Mouse (Mus musculus): ENCODE data around the gene Lyl1. TPM values are rescaled to one million over a fixed set of nuclear protein-coding genes. Genes with fewer than 3 reads are reported as not detected.
A peak's percentile ranks its signal among the peaks of the same experiment; 100 is the strongest.

The Lyl1 gene
- polyA plus RNA-seq, 1 experiment from 2014 or later = 4.9 TPM

DNA sequence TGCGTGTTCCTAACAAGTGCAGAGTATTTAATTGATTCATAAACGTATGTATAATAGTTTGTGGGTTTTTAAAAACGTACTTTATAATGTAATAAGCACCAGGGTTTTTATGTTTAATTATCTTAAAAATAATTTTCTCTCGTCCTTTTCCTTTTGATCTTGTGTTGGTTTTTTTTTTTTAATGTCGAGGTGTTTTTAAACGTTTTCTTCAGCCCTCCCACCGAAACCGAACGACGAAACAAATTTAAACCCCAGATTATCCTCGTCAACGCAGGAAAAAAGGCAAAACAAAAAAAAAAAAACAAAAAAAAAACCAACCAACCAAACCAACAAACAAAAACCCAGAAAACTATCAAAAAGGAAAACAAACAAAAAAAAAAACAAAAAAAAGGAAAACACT is 4.7 kb downstream of the Lyl1 start:
- no peak overlapping the region for H3K9ac ChIP-seq
- no peak overlapping the region for H3K27ac ChIP-seq
- no peaks in the 10 kb centered on the region for H3K9me3 ChIP-seq
- peaks cover 7% of the 10 kb centered on the region; the same call in 1 of the 2 replicates for H3K36me3 ChIP-seq
- no peak overlapping the region for H3K4me3 ChIP-seq
- peak overlapping the region; percentile 33; the same call in 1 of the 2 replicates for H3K4me2 ChIP-seq (replicated peaks)
- 1% methylated on average over 12 of the region's 12 CpGs for WGBS
- H3K27me3 ChIP-seq = peaks cover 76% of the 10 kb centered on the region
- ATAC-seq (ENCODE audit: insufficient number of reproducible peaks, insufficient read depth, low FRiP score, low TSS enrichment) = no peak
- peaks cover 58% of the 10 kb centered on the region for H3K4me1 ChIP-seq

DNA sequence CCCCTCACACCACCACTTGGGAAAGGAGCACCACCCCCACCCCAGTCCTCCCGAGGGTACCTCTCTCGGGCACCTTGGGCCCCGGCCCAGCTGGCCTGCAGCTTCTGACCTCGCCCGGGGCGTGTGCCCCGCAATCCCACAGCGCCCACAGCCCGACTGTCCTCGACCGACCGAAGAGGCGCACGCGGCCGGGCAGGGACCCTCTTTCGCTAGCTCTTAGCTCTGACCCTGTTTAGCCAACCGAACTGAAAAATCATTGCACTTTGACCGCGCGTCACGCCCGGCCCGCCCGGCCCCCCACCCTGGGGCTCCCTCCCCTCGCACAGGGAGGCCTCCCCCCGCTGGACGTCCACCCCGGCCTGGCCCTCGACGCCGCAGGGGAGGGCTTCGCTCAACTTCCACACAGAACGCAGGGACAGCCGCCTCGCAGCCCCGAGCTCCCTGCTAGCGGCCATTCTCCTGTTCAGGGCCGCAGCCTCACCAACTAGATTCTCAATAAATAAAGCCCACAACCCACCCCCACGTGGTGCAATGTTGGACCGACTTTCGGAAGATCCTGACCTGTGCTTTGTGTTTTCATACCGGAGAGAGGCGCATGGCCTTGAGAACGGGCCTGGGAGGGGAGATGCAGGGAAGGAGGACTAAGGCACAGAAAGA is 5.5 kb downstream of the Lyl1 start:
- ATAC-seq (ENCODE audit: insufficient number of reproducible peaks, insufficient read depth, low FRiP score, low TSS enrichment) = no peak
- peak overlapping the region; percentile 44; the same call in 1 of the 2 replicates for H3K9ac ChIP-seq
- peak overlapping the region; percentile 30 for H3K4me2 ChIP-seq (replicated peaks)
- peaks cover 7% of the 10 kb centered on the region; the same call in 1 of the 2 replicates for H3K36me3 ChIP-seq
- H3K27me3 ChIP-seq = peaks cover 68% of the 10 kb centered on the region
- peak overlapping the region; percentile 21 for H3K4me3 ChIP-seq
- peaks cover 61% of the 10 kb centered on the region for H3K4me1 ChIP-seq
- 1% methylated on average over 45 of the region's 45 CpGs for WGBS
- H3K27ac ChIP-seq = no peak overlapping the region
- H3K9me3 ChIP-seq = no peaks in the 10 kb centered on the region

DNA sequence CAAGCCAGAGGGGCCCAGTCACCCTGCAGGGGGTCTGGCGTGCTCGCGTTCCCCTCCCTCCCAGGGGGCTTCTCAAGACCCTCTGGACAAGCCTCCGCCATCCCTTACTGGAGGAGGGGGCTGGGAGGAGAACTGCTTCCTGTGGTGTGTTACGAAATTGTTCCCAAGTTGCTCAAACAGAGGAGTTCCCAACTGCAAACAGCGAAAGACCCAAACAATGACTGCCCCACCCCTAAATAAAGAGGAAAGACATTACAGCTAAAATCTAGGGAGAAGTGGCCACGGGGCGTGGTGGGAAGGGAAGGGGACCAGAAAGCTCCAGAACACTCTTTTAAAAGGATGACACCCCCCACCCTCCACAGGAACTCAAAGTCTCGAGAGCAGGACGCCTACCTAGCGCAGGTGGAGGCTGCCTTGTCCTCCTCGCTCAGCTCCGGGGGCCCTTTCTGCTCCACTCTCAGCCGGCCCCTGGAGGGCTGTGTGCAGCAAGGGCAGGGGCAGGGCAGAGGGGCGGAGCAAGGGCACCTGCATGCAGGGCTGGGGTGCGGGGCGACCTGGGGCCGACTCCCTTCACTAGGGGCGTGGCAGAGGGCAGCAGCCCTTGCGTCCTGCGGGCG is 6.1 kb downstream of the Lyl1 start:
- peaks cover 62% of the 10 kb centered on the region for H3K27me3 ChIP-seq
- no peak overlapping the region for H3K27ac ChIP-seq
- no peaks in the 10 kb centered on the region for H3K9me3 ChIP-seq
- peak overlapping the region; percentile 49 for H3K9ac ChIP-seq
- peaks cover 65% of the 10 kb centered on the region for H3K4me1 ChIP-seq
- peaks cover 7% of the 10 kb centered on the region; the same call in 1 of the 2 replicates for H3K36me3 ChIP-seq
- ATAC-seq (ENCODE audit: insufficient number of reproducible peaks, insufficient read depth, low FRiP score, low TSS enrichment) = no peak
- peak overlapping the region; percentile 21 for H3K4me3 ChIP-seq
- H3K4me2 ChIP-seq (replicated peaks) = peak overlapping the region; percentile 30
- 7% methylated on average over 22 of the region's 22 CpGs for WGBS

DNA sequence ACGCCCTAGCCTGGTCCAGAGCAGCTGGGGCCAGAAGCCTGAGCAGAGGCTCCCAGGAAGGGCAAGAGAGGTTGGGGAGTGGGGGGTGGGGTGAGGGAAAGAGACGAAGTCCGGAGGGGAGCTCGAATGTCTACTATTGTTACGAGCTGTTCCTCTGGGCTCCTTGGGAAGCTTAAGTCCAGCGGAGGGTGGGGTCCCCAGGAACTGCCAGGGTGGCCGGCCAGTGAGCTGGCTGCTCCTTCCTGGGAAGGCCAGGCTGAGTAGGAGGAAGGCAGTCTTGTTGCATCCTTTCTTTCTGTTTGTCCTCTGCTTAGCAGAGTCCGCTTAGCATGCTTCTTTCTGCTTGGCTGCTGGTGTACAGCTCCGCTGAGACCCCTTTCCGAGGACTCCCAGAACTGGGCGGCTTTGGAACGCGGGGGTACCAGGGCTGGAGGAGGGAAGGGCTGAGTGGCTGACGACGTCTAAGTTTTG is 6.8 kb downstream of the Lyl1 start:
- WGBS = 7% methylated on average over 15 of the region's 15 CpGs
- Histone ChIP-seq H3K27ac (no peak overlapping the region), H3K9ac (peak overlapping the region; percentile 49; the same call in 1 of the 2 replicates), H3K27me3 (peaks cover 55% of the 10 kb centered on the region), H3K4me3 (no peak overlapping the region), H3K4me2 (replicated peaks) (peak overlapping the region; percentile 30), H3K9me3 (no peaks in the 10 kb centered on the region), H3K36me3 (peaks cover 7% of the 10 kb centered on the region; the same call in 1 of the 2 replicates), H3K4me1 (peaks cover 72% of the 10 kb centered on the region)
- no peak for ATAC-seq (ENCODE audit: insufficient number of reproducible peaks, insufficient read depth, low FRiP score, low TSS enrichment)

DNA sequence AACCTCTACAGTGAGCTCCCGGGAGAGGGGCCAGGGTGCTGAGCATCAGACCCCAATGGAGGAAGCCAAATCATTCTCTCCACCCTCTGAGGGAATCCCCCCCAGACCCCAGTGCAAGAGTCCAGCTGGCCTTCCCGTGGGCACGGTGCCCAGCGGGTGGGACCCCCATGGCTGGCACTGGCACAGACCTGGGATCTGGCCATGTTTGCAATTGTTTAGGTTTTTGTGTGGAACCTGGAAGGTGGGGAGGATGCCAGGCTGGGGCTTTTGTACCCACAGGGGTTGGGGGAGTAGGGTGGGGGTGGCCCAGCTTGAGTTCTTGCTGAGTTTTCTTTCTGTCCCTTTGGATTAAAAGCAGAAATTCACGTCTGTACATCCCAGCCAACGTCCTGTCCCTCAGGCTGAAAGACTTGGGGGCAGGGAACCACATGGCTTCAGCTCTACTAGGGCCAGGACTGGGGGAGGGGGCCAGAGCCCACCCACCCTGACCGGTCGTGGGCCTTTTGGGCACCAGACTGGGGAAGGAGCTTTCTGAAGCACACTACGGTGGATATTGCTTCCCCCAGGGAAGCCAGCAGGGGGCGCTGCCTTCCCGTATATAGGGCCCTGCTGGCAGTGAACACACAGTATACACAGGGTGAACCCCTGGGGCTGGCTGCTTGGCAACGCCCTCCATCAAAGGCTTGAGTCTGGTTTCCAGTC is 7.7 kb downstream of the Lyl1 start:
- Histone ChIP-seq H3K4me3 (no peak overlapping the region), H3K9me3 (no peaks in the 10 kb centered on the region), H3K4me1 (peaks cover 80% of the 10 kb centered on the region), H3K36me3 (peaks cover 8% of the 10 kb centered on the region), H3K9ac (peak overlapping the region; percentile 30; the same call in 1 of the 2 replicates), H3K4me2 (replicated peaks) (0 out of 2 replicates have a peak overlapping the region, but pooled peaks have one; percentile 9), H3K27ac (0 out of 2 replicates have a peak overlapping the region, but pooled peaks have one; percentile 51), H3K27me3 (peaks cover 48% of the 10 kb centered on the region)
- WGBS = 11% methylated on average over 12 of the region's 12 CpGs
- ATAC-seq (ENCODE audit: insufficient number of reproducible peaks, insufficient read depth, low FRiP score, low TSS enrichment) = peak; percentile 47

DNA sequence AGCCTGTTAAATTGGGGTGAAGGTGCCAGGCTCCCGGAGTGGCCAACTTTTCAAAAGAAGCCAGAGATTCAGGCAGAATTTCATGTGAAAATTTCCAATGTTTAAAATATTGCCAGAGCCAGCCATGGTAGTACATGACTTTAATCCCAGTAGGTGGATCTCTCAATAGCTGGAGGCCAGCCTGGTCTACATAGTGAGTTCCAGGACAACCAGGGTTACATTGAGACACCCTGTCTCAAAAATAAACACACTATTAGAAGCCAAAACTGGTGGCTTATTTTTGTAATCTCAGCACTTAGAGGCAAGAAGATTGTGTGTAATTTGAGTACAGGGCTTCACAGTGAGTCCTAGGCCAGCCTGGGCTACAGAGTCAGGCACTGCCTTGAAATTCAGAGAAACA is 8.7 kb downstream of the Lyl1 start:
- Histone ChIP-seq H3K4me2 (replicated peaks) (no peak overlapping the region), H3K9ac (no peak overlapping the region), H3K9me3 (no peaks in the 10 kb centered on the region), H3K27ac (peak overlapping the region; percentile 51; the same call in 1 of the 2 replicates), H3K27me3 (peaks cover 48% of the 10 kb centered on the region), H3K4me1 (peaks cover 80% of the 10 kb centered on the region), H3K36me3 (peaks cover 11% of the 10 kb centered on the region), H3K4me3 (no peak overlapping the region)
- 100% methylated on average over 1 of the region's 1 CpGs for WGBS
- no peak for ATAC-seq (ENCODE audit: insufficient number of reproducible peaks, insufficient read depth, low FRiP score, low TSS enrichment)

DNA sequence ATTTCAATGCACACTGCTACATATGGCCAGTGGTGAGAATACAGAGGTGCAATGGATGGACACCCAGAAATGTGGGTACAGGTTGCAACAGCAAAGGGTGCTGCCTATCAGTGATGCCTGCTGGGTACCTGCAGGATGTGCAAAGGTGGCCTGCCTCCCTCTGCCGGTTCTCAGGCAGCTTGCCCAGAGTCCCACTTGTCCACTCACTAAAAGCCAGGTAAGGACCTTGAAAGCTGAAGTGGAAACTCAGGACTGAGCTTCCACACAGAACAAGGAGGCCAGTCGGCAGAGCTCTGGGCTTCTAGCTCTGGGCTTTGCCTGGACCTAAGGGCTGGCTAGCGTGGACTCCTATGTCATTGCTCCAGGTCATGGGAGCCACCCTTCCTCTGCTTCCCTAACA is 10.1 kb downstream of the Lyl1 start:
- 44% methylated on average over 3 of the region's 3 CpGs for WGBS
- Histone ChIP-seq H3K27me3 (peaks cover 48% of the 10 kb centered on the region), H3K4me2 (replicated peaks) (no peak overlapping the region)

DNA sequence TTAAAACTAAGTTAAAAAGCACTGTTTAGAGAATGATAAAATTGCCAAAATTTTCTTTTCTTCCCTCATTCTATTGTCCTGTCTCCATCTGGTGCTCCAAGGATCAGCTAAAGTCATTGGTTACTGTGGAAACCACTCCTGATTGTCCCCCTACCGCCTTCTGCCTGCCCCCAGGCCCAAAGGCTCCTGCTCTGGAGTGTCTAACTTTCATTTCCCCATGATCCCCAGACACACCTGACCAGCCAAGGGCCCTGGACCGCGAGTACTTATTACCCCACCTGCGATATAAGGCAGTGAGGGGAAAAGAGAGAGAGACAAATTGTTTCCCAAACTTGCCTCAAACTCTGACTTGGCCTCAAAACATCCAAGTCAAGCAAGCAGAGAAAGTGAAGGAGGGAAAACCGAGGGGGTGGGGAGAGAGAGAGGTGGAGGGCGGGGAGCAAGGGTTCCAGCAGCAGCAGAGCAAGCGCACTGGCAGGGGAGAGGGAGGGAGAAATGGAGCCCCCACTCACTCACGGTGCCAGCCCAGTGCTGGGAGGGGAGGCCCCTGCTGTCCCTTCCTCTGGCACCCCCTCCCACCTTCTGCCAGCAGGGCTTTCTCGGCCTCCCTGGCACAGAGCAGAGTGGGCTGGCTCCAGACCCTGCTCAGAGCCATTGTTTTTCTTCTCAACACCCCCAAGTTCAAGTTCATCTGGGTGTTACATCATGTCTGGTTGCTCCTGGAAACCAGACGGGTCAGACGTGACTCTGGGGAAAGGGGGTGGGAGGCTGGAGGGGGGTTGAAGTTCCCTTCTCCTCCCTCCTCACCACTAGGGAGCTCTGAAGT is 10.9 kb downstream of the Lyl1 start:
- Histone ChIP-seq H3K9ac (peak overlapping the region; percentile 27; the same call in 1 of the 2 replicates), H3K4me1 (peaks cover 81% of the 10 kb centered on the region), H3K9me3 (no peaks in the 10 kb centered on the region), H3K36me3 (peaks cover 16% of the 10 kb centered on the region), H3K27ac (peak overlapping the region; percentile 97), H3K4me2 (replicated peaks) (peak overlapping the region; percentile 30; the same call in 1 of the 2 replicates), H3K4me3 (0 out of 2 replicates have a peak overlapping the region, but pooled peaks have one; percentile 1), H3K27me3 (peaks cover 45% of the 10 kb centered on the region)
- ATAC-seq (ENCODE audit: insufficient number of reproducible peaks, insufficient read depth, low FRiP score, low TSS enrichment) = peak; percentile 82
- WGBS = 8% methylated on average over 10 of the region's 11 CpGs

More for the DNA sequence above, 10.1 kb downstream of the Lyl1 start:
- Histone ChIP-seq H3K9me3 (no peaks in the 10 kb centered on the region), H3K4me1 (peaks cover 82% of the 10 kb centered on the region), H3K9ac (peak overlapping the region; percentile 4; the same call in 1 of the 2 replicates), H3K27ac (peak overlapping the region; percentile 97), H3K36me3 (peaks cover 11% of the 10 kb centered on the region), H3K4me3 (no peak overlapping the region)
- no peak for ATAC-seq (ENCODE audit: insufficient number of reproducible peaks, insufficient read depth, low FRiP score, low TSS enrichment)

DNA sequence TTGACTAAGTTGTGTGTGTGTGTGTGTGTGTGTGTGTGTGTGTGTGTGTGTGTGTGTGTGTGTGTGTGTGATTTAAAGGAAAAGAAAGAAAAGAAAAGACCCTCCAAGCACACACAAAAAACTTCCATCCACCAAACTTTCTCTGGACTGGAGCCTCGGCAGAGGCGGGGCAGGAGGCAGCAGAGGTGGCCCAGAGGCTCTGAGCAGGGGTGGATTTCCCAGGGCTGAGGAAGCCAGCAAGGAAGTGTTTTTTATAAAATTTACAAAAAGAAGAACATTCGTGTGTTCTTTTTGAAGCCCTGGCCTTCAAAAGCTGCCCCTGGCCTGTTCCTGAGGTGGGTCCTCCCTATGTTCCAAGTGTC is 11.5 kb downstream of the Lyl1 start:
- H3K4me3 ChIP-seq = no peak overlapping the region

DNA sequence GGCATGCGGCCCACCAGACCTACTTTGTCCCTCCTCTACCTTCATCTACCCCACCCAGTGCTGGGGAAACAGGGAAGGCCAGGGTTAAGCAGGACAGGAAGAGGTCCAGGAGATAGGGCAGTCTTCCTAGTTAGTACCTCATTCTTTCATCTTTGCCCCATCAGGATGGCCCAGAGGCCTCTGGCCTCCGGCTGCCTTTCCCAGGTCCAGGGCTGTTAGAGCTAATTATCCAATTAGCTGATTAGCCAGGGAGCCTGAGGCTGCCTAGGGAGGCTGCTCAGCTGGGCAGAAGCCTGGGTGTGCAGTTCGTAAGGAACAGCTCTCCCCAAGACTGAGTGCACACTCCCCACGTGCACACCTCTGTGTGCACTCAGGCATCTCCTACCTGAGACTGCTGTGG is 12.1 kb downstream of the Lyl1 start:
- no peak overlapping the region; the same call in 1 of the 2 replicates for H3K4me2 ChIP-seq (replicated peaks)
- no peak overlapping the region for H3K4me3 ChIP-seq
- H3K27ac ChIP-seq = peak overlapping the region; percentile 97
- H3K9ac ChIP-seq = peak overlapping the region; percentile 11; the same call in 1 of the 2 replicates
- WGBS = 31% methylated on average over 4 of the region's 4 CpGs
- H3K36me3 ChIP-seq = peaks cover 14% of the 10 kb centered on the region; the same call in 1 of the 2 replicates
- peaks cover 70% of the 10 kb centered on the region for H3K4me1 ChIP-seq
- peaks cover 38% of the 10 kb centered on the region for H3K27me3 ChIP-seq
- H3K9me3 ChIP-seq = no peaks in the 10 kb centered on the region
- no peak for ATAC-seq (ENCODE audit: insufficient number of reproducible peaks, insufficient read depth, low FRiP score, low TSS enrichment)

More for the DNA sequence above, 11.5 kb downstream of the Lyl1 start:
- Histone ChIP-seq H3K36me3 (peaks cover 17% of the 10 kb centered on the region), H3K4me1 (peaks cover 77% of the 10 kb centered on the region), H3K27ac (peak overlapping the region; percentile 97), H3K27me3 (peaks cover 43% of the 10 kb centered on the region), H3K9ac (0 out of 2 replicates have a peak overlapping the region, but pooled peaks have one; percentile 27), H3K9me3 (no peaks in the 10 kb centered on the region), H3K4me2 (replicated peaks) (peak overlapping the region; percentile 15; the same call in 1 of the 2 replicates)
- WGBS = 17% methylated on average over 3 of the region's 3 CpGs
- peak; percentile 23; the same call in 1 of the 2 replicates for ATAC-seq (ENCODE audit: insufficient number of reproducible peaks, insufficient read depth, low FRiP score, low TSS enrichment)
